Mouse (Mus musculus): ENCODE data around the gene Shd.

Shd gene

GRCm38 (mm10) chr17:56024931-56025330 is 54.7 kb downstream of the Shd start:
- DNase-seq (ENCODE audit: low spot score) = no peak
